Mouse (Mus musculus) hematopoietic stem cell, adult 5-6 weeks (primary cell): ENCODE results near the gene Vps37c. TPM values are rescaled to one million over a fixed set of nuclear protein-coding genes. Genes with fewer than 3 reads are reported as not detected.

Experiments used
- ATAC-seq, 2 experiments: fragments of 125-278 bp in 1 of 2; replicated peaks in 1 of 2; 2 replicates each; pipeline ENCODE4 v1.8.0; 2016 to 2017; ENCODE audit warnings: inconsistent platforms in 2 of 2, mild to moderate bottlenecking in 2 of 2, moderate number of reproducible peaks in 2 of 2, low read depth in 1 of 2, moderate TSS enrichment in 1 of 2; ENCODE audit not compliant: low FRiP score in 2 of 2, poor library complexity in 2 of 2, severe bottlenecking in 2 of 2, insufficient read depth in 1 of 2, low TSS enrichment in 1 of 2
- total RNA-seq: library from RNA; stranded (forward); fragments of 172-1452, 232-1000 nt; gene quantifications from 2 replicates; pipeline ENCODE4 v1.2.3, GENCODE M21; 2017

Gene Vps37c
- total RNA-seq, 1 experiment from 2014 or later, result 11.7 TPM

GRCm38 (mm10) chr19:10748401-10749102 is 60.0 kb downstream of the Vps37c start:
- no peak for ATAC-seq

GRCm38 (mm10) chr19:10749295-10749694 is 60.8 kb downstream of the Vps37c start:
- no peak for ATAC-seq

- no peak for ATAC-seq
These were observed 61.6 kb downstream of the Vps37c start for GRCm38 (mm10) chr19:10750161-10750560.

GRCm38 (mm10) chr19:10751607-10752006 is 63.1 kb downstream of the Vps37c start:
- ATAC-seq, result no peak

- ATAC-seq, result no peak
These were observed 63.6 kb downstream of the Vps37c start for GRCm38 (mm10) chr19:10752106-10752505.

- no peak for ATAC-seq
These were observed 64.1 kb downstream of the Vps37c start for GRCm38 (mm10) chr19:10752646-10753045.

GRCm38 (mm10) chr19:10757125-10757524 is 68.6 kb downstream of the Vps37c start:
- peak in 1 of 2 experiments; percentile 46; a peak in 1 of 4 replicates for ATAC-seq

GRCm38 (mm10) chr19:10757526-10757925 is 69.0 kb downstream of the Vps37c start:
- ATAC-seq, result no peak

GRCm38 (mm10) chr19:10758708-10759107 is 70.2 kb downstream of the Vps37c start:
- ATAC-seq, result no peak

GRCm38 (mm10) chr19:10759525-10759924 is 71.0 kb downstream of the Vps37c start:
- ATAC-seq, result no peak

- no peak for ATAC-seq
These were observed 71.7 kb downstream of the Vps37c start for GRCm38 (mm10) chr19:10759983-10760831.

GRCm38 (mm10) chr19:10761794-10762415 is 73.4 kb downstream of the Vps37c start:
- no peak for ATAC-seq

- no peak for ATAC-seq
These were observed 73.9 kb downstream of the Vps37c start for GRCm38 (mm10) chr19:10762468-10762867.

- ATAC-seq, result no peak
These were observed 75.0 kb downstream of the Vps37c start for GRCm38 (mm10) chr19:10763381-10764031.
